Mouse (Mus musculus) CH12.LX (cell line): ENCODE data around the gene Abhd12. TPM values are rescaled to one million over a fixed set of nuclear protein-coding genes. Genes with fewer than 3 reads are reported as not detected.
A peak's percentile ranks its signal among the peaks of the same experiment; 100 is the strongest.

ENCODE experiments used
- DNase-seq: peaks from one replicate; pipeline ENCODE4 v3.0.0-alpha.2; 2013; ENCODE audit errors: extremely low read depth
- H3K27ac ChIP-seq: 2 replicates; pipeline ENCODE4 v1.5.1; 2012; ENCODE audit warnings: low read depth, mild to moderate bottlenecking, control low read depth, moderate library complexity; ENCODE audit not compliant: insufficient read depth
- H3K27me3 ChIP-seq: replicated peaks from 2 replicates; pipeline ENCODE3; 2012; ENCODE audit warnings: inconsistent platforms
- H3K36me3 ChIP-seq, 2 experiments: replicated peaks in 1 of 2; 2 replicates each; pipeline versions ENCODE3 to v1.6.1; 2012; ENCODE audit warnings: inconsistent platforms in 1 of 2, low read length in 1 of 2, mild to moderate bottlenecking in 1 of 2, mixed read lengths in 1 of 2, moderate library complexity in 1 of 2; ENCODE audit not compliant: control insufficient read depth in 1 of 2, insufficient read depth in 1 of 2
- H3K4me1 ChIP-seq, 2 experiments: 2 replicates each; pipeline ENCODE4 v1.6.1; 2012; ENCODE audit warnings: inconsistent platforms in 1 of 2, moderate library complexity in 1 of 2; ENCODE audit not compliant: insufficient read depth in 2 of 2, control insufficient read depth in 1 of 2
- H3K4me2 ChIP-seq: 2 replicates; pipeline ENCODE4 v1.6.1; 2012; ENCODE audit warnings: low read depth, mild to moderate bottlenecking, control low read depth; ENCODE audit not compliant: poor library complexity, insufficient read depth, severe bottlenecking
- H3K4me3 ChIP-seq, 3 experiments: fragments of 150-350 bp in 1 of 3; sonication (generic) in 1 of 3; replicated peaks in 1 of 3; 2 replicates each; pipeline versions ENCODE3 to v1.5.1; 2011 to 2012; ENCODE audit warnings: low read depth in 2 of 3, low read length in 2 of 3, mild to moderate bottlenecking in 2 of 3, moderate library complexity in 2 of 3, control low read depth in 1 of 3, improper control_type of control experiment in 1 of 3, inconsistent platforms in 1 of 3, mixed read lengths in 1 of 3; ENCODE audit not compliant: poor library complexity in 1 of 3
- H3K79me2 ChIP-seq: replicated peaks from 2 replicates; pipeline ENCODE4 v1.6.1; 2012; ENCODE audit warnings: mild to moderate bottlenecking, moderate library complexity; ENCODE audit not compliant: control insufficient read depth, poor library complexity, insufficient read depth, severe bottlenecking; ENCODE audit errors: extremely low read depth
- H3K9ac ChIP-seq: 2 replicates; pipeline ENCODE4 v1.6.1; 2012; ENCODE audit warnings: low read depth, mild to moderate bottlenecking, control low read depth, moderate library complexity; ENCODE audit not compliant: insufficient read depth
- H3K9me3 ChIP-seq: replicated peaks from 2 replicates; pipeline ENCODE3; 2012; ENCODE audit warnings: low read length, inconsistent platforms, mixed read lengths
- E2F4 ChIP-seq: IDR thresholded peaks from 2 replicates; pipeline ENCODE4 v1.6.1; 2011; ENCODE audit warnings: low read depth, low read length, improper control_type of control experiment; ENCODE audit not compliant: insufficient replicate concordance
- ELF1 ChIP-seq: IDR thresholded peaks from 2 replicates; pipeline ENCODE4 v1.6.1; 2014; ENCODE audit warnings: low read depth, mild to moderate bottlenecking, inconsistent platforms, low read length, improper control_type of control experiment
- ETS1 ChIP-seq: conservative IDR thresholded peaks from 2 replicates; pipeline ENCODE4 v1.6.1; 2012; ENCODE audit warnings: low read depth, mild to moderate bottlenecking, inconsistent platforms, low read length, improper control_type of control experiment, moderate library complexity
- HCFC1 ChIP-seq: IDR thresholded peaks from 2 replicates; pipeline ENCODE4 v1.6.1; 2012; ENCODE audit warnings: low read depth, mild to moderate bottlenecking, inconsistent platforms, low read length, improper control_type of control experiment
- IRF4 ChIP-seq: IDR thresholded peaks from 2 replicates; pipeline ENCODE4 v1.6.1; 2014; ENCODE audit warnings: low read depth, mild to moderate bottlenecking, inconsistent platforms, low read length, improper control_type of control experiment
- JUND ChIP-seq: conservative IDR thresholded peaks from 2 replicates; pipeline ENCODE4 v1.6.1; 2011; ENCODE audit warnings: low read depth, low read length, improper control_type of control experiment
- MAFK ChIP-seq: IDR thresholded peaks from 2 replicates; pipeline ENCODE4 v1.6.1; 2011; ENCODE audit warnings: low read length, improper control_type of control experiment; ENCODE audit not compliant: insufficient replicate concordance
- MYC ChIP-seq: IDR thresholded peaks from 2 replicates; pipeline ENCODE4 v1.6.1; 2011; ENCODE audit warnings: low read depth, mild to moderate bottlenecking, improper control_type of control experiment, low read length
- POLR2AphosphoS2 ChIP-seq: IDR thresholded peaks from 2 replicates; pipeline ENCODE4 v1.6.1; 2011; ENCODE audit warnings: low read depth, low read length, improper control_type of control experiment
- RAD21 ChIP-seq: IDR thresholded peaks from 2 replicates; pipeline ENCODE4 v1.6.1; 2011; ENCODE audit warnings: low read depth, mild to moderate bottlenecking, low read length, improper control_type of control experiment, moderate library complexity
- SMC3 ChIP-seq: IDR thresholded peaks from 2 replicates; pipeline ENCODE4 v1.6.1; 2011; ENCODE audit warnings: low read depth, low read length, improper control_type of control experiment
- TBP ChIP-seq: conservative IDR thresholded peaks from 2 replicates; pipeline ENCODE4 v1.6.1; 2011; ENCODE audit warnings: low read depth, low read length, improper control_type of control experiment
- ZMIZ1 ChIP-seq: IDR thresholded peaks from 2 replicates; pipeline ENCODE4 v1.6.1; 2012; ENCODE audit warnings: low read depth, mild to moderate bottlenecking, inconsistent platforms, low read length, improper control_type of control experiment
- ZNF384 ChIP-seq: IDR thresholded peaks from 2 replicates; pipeline ENCODE4 v1.6.1; 2012; ENCODE audit warnings: low read depth, low read length, improper control_type of control experiment, inconsistent platforms
- dilution Hi-C: fragments of 300-500 bp; cut with MboI; formaldehyde crosslinking; loops from 2 replicates; pipeline ENCODE4 v1.14.3; 2020; ENCODE audit warnings: low sequenced_read_pairs; ENCODE audit not compliant: extremely low pct_unique_long_range_greater_than_20kb, extremely low pct_ligation_motif_present
- in situ Hi-C: fragments of 300-500 bp; cut with MboI; formaldehyde crosslinking; loops from 3 replicates; pipeline ENCODE4 v1.14.3; 2019; ENCODE audit warnings: low sequenced_read_pairs, low pct_ligation_motif_present, low pct_unique_long_range_greater_than_20kb, mixed read lengths
- polyA plus RNA-seq: library from polyadenylated mRNA; unstranded; fragments of >175 nt; gene quantifications from 2 replicates; pipeline ENCODE4 v1.2.1, GENCODE M21; 2012; ENCODE audit warnings: low read depth; ENCODE audit not compliant: insufficient read length
- total RNA-seq, 2 experiments: library from RNA; depleted of rRNA; stranded (reverse); fragments of 300-350 nt in 1 of 2; fragments of >200 nt in 1 of 2; gene quantifications; 2 replicates each; pipeline ENCODE4 v1.2.3; 2012 to 2014

Abhd12 gene
- total and polyA plus RNA-seq, 3 experiments, result 43.6 to 51.5 (median 51.3) TPM

- in situ Hi-C loops, result no loop called here
These were observed 29.3 kb downstream of the Abhd12 start for GRCm38 (mm10) chr2:150875226-150875625.

GRCm38 (mm10) chr2:150874508-150874907 is 30.0 kb downstream of the Abhd12 start:
- Histone ChIP-seq H3K36me3 (peaks cover 0 to 13% of the 10 kb centered on the region in 2 experiments), H3K27me3 (no peaks in the 10 kb centered on the region), H3K4me3 (no peak overlapping the region), H3K79me2 (peaks cover 3% of the 10 kb centered on the region; the same call in 1 of the 2 replicates), H3K9me3 (no peaks in the 10 kb centered on the region), H3K4me1 (peaks cover 8 to 43% of the 10 kb centered on the region in 2 experiments; a peak in 3 of 4 replicates), H3K27ac (no peak overlapping the region), H3K9ac (no peak overlapping the region), H3K4me2 (no peak overlapping the region)
- 0 out of 2 replicates have a peak, but pooled peaks have one; percentile 69 for TF ChIP-seq MAFK
- no peak for TF ChIP-seq JUND
- peak; percentile 39 for DNase-seq
- dilution Hi-C loops, result no loop called here
- in situ Hi-C loops, result no loop called here

More at GRCm38 (mm10) chr2:150875226-150875625, 29.3 kb downstream of the Abhd12 start:
- no peak overlapping the region for H3K9ac ChIP-seq
- no peak overlapping the region for H3K27ac ChIP-seq
- H3K4me2 ChIP-seq, result no peak overlapping the region
- H3K27me3 ChIP-seq, result no peaks in the 10 kb centered on the region
- dilution Hi-C loops, result no loop called here
- DNase-seq, result no peak
- H3K36me3 ChIP-seq, result peaks cover 0 to 13% of the 10 kb centered on the region in 2 experiments
- peaks cover 3% of the 10 kb centered on the region; the same call in 1 of the 2 replicates for H3K79me2 ChIP-seq
- H3K4me1 ChIP-seq, result peaks cover 3 to 36% of the 10 kb centered on the region in 2 experiments; a peak in 3 of 4 replicates
- no peaks in the 10 kb centered on the region for H3K9me3 ChIP-seq
- no peak overlapping the region for H3K4me3 ChIP-seq
- TF ChIP-seq ZMIZ1, result no peak
- TF ChIP-seq TBP, result no peak
- TF ChIP-seq MYC, result no peak
- TF ChIP-seq ETS1, result no peak

- in situ Hi-C loops, result no loop called here
- Histone ChIP-seq H3K4me1 (peaks cover 9 to 53% of the 10 kb centered on the region in 2 experiments; a peak in 3 of 4 replicates), H3K79me2 (peaks cover 3% of the 10 kb centered on the region; the same call in 1 of the 2 replicates), H3K36me3 (peaks cover 0 to 9% of the 10 kb centered on the region in 2 experiments)
- dilution Hi-C loops, result no loop called here
- no peak for DNase-seq
- TF ChIP-seq HCFC1, result no peak
- TF ChIP-seq E2F4, result no peak
- no peak for TF ChIP-seq RAD21
- TF ChIP-seq ZNF384, result no peak
- no peak for TF ChIP-seq ELF1
- TF ChIP-seq SMC3, result no peak
- TF ChIP-seq MAFK, result no peak
- no peak for TF ChIP-seq IRF4
- no peak for TF ChIP-seq POLR2AphosphoS2
- no peak for TF ChIP-seq ZMIZ1
- TF ChIP-seq, all 38 proteins: peak for 0
- no peaks in the 10 kb centered on the region for H3K27me3 ChIP-seq
- H3K9ac ChIP-seq, result no peak overlapping the region
- H3K4me2 ChIP-seq, result peak overlapping the region; percentile 14; the same call in 1 of the 2 replicates
- no peaks in the 10 kb centered on the region for H3K9me3 ChIP-seq
- no peak overlapping the region for H3K27ac ChIP-seq
- H3K4me3 ChIP-seq, result no peak overlapping the region
These were observed 35.1 kb downstream of the Abhd12 start for GRCm38 (mm10) chr2:150869446-150869845.
